ENCODE assay signal across 24 mouse cellular contexts in the genomic region with DNA sequence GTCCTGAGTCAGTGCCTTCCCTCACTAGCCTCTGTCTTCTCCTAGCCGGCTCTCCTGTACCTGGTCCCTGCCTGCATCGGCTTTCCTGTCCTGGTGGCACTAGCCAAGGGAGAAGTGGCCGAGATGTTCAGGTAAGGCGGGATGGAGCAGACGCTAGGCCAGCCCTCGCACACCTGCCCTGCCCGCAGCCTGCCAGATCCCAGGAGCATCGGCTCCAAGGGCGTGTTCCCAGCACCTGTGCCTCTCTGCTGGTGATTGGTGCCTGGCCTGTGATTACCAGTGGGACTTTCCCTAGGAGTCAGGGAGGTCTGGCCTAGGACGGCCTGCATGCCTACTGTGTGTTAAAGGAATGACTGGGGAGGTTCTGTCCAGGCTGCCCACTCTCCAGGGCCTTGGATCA. TPM values are rescaled to one million over a fixed set of nuclear protein-coding genes. Genes with fewer than 3 reads are reported as not detected.
A peak's percentile ranks its signal among the peaks of the same experiment; 100 is the strongest.
DNase-seq lines count a peak whose midpoint lies in the region; ATAC-seq and TF ChIP-seq lines count a peak whose summit lies in the region.
"Had no signal": no experiment of that assay in that cellular context is flagged by ENCODE, and none has a peak within 500 bp of the region (broad histone marks: within the 10 kb centered on the region; RNA-seq: fewer than 3 reads in every experiment).

No protein-coding gene starts in this region.

- no peak for TF ChIP-seq CTCF in E14TG2a.4 (conservative IDR thresholded peaks at IDR 0.05; ENCODE audit: low read length)

- 95% methylated on average over 10 of the region's 10 CpGs for WGBS in forebrain, embryonic 10.5 days
- 95% methylated on average over 10 of the region's 10 CpGs for WGBS in forebrain, embryonic 15.5 days
- 93% methylated on average over 10 of the region's 10 CpGs for WGBS in limb, embryonic 10.5 days

- H3K27ac ChIP-seq in forebrain, embryonic 10.5 days: 0 out of 2 replicates have a peak overlapping the region, but pooled peaks have one; percentile 21
- H3K27ac ChIP-seq in forebrain, embryonic 15.5 days (replicated peaks): no peak overlapping the region
- peak overlapping the region; percentile 38; the same call in 1 of the 2 replicates for H3K27ac ChIP-seq in limb, embryonic 10.5 days
- H3K27ac ChIP-seq: embryonic facial prominence, embryonic 12.5 days; forebrain, embryonic 13.5 days; gastrocnemius, adult 2 months; kidney, postnatal 0 days; macrophage had no signal

- H3K9me3 ChIP-seq in forebrain, embryonic 10.5 days: peaks cover 6% of the 10 kb centered on the region; the same call in 1 of the 2 replicates
- H3K9me3 ChIP-seq in forebrain, embryonic 15.5 days: no peaks in the 10 kb centered on the region
- no peaks in the 10 kb centered on the region for H3K9me3 ChIP-seq in E14TG2a.4 (ENCODE audit: low read length)
- H3K9me3 ChIP-seq in limb, embryonic 10.5 days (replicated peaks): no peaks in the 10 kb centered on the region
- H3K9me3 ChIP-seq: embryonic facial prominence, embryonic 12.5 days; forebrain, embryonic 13.5 days had no signal

- H3K36me3 ChIP-seq in forebrain, embryonic 10.5 days (replicated peaks): peaks cover 100% of the 10 kb centered on the region
- H3K36me3 ChIP-seq in forebrain, embryonic 15.5 days: peaks cover 85% of the 10 kb centered on the region
- peaks cover 84% of the 10 kb centered on the region for H3K36me3 ChIP-seq in E14TG2a.4 (ENCODE audit: insufficient read depth, low read length)
- peaks cover 100% of the 10 kb centered on the region for H3K36me3 ChIP-seq in limb, embryonic 10.5 days

- no peaks in the 10 kb centered on the region for H3K27me3 ChIP-seq in forebrain, embryonic 10.5 days (ENCODE audit: poor library complexity, severe bottlenecking)
- H3K27me3 ChIP-seq in forebrain, embryonic 15.5 days: no peaks in the 10 kb centered on the region
- no peaks in the 10 kb centered on the region for H3K27me3 ChIP-seq in E14TG2a.4 (ENCODE audit: insufficient read depth, low read length)
- H3K27me3 ChIP-seq in limb, embryonic 10.5 days (ENCODE audit: low read depth, poor library complexity, severe bottlenecking): no peaks in the 10 kb centered on the region
- H3K27me3 ChIP-seq: CH12.LX; embryonic facial prominence, embryonic 12.5 days; forebrain, embryonic 13.5 days had no signal

- H3K4me3 ChIP-seq in forebrain, embryonic 10.5 days: no peak overlapping the region
- no peak overlapping the region for H3K4me3 ChIP-seq in forebrain, embryonic 15.5 days
- peak overlapping the region; percentile 50 for H3K4me3 ChIP-seq in E14TG2a.4 (replicated peaks; ENCODE audit: low read length)
- no peak overlapping the region for H3K4me3 ChIP-seq in limb, embryonic 10.5 days
- H3K4me3 ChIP-seq: embryonic facial prominence, embryonic 12.5 days; erythroblast, embryonic 14.5 days; forebrain, embryonic 13.5 days; gastrocnemius, adult 2 months had no signal

- intact Hi-C loops in gastrocnemius, postnatal 14 days (cut with DNase I; ENCODE audit: low total_unique reads): no loop called here

- H3K9ac ChIP-seq in forebrain, embryonic 15.5 days (replicated peaks): no peak overlapping the region
- H3K9ac ChIP-seq: embryonic facial prominence, embryonic 12.5 days; forebrain, embryonic 13.5 days had no signal

- no peak overlapping the region for H3K4me2 ChIP-seq in forebrain, embryonic 15.5 days (replicated peaks)
- H3K4me2 ChIP-seq: embryonic facial prominence, embryonic 12.5 days; forebrain, embryonic 13.5 days; heart, embryonic 11.5 days had no signal

- peaks cover 14% of the 10 kb centered on the region for H3K4me1 ChIP-seq in forebrain, embryonic 10.5 days
- 0 out of 2 replicates have a peak, but pooled peaks cover under 1% of the 10 kb centered on the region for H3K4me1 ChIP-seq in forebrain, embryonic 15.5 days
- H3K4me1 ChIP-seq in E14TG2a.4 (replicated peaks; ENCODE audit: low read depth, low read length): peaks cover 98% of the 10 kb centered on the region
- peaks cover 32% of the 10 kb centered on the region for H3K4me1 ChIP-seq in limb, embryonic 10.5 days

- ATAC-seq in forebrain, embryonic 15.5 days (replicated peaks): no peak
- ATAC-seq: forebrain, embryonic 13.5 days; hindbrain, embryonic 16.5 days had no signal

- DNase-seq in forebrain, embryonic 10.5 days (ENCODE audit: extremely low spot score, low spot score): no peak
- DNase-seq in cerebellum, adult 9-10 months: peak; percentile 56
- DNase-seq in limb, embryonic 10.5 days (ENCODE audit: low spot score): no peak
- no peak for DNase-seq in gastrocnemius, postnatal 14 days
- DNase-seq in kidney, postnatal 4 days: no peak
- DNase-seq: adrenal gland, postnatal 10 days; B cell, adult 2 months; gastrocnemius, adult 2 months; kidney, adult 18-20 months; right cerebral cortex, postnatal 14 days; thymus, postnatal 36 days had no signal

RNA-seq across cellular contexts. Expression of gene Mcts2, which starts 13.3 kb away (rescaled TPM):
- 39.1 and 40.3 TPM in 2 replicates for polyA plus RNA-seq in forebrain, embryonic 10.5 days (2016; fragmentation: Nextera tagmentation; extraction: Ambion mirVana)
- polyA plus RNA-seq in forebrain, embryonic 15.5 days (2015; fragmentation: Nextera tagmentation; extraction: Ambion mirVana): 33.6 and 34.4 TPM in 2 replicates
- 38.0 and 43.9 TPM in 2 replicates for polyA plus RNA-seq in limb, embryonic 10.5 days (2016; fragmentation: Nextera tagmentation; extraction: Ambion mirVana)
- total RNA-seq in gastrocnemius, postnatal 14 days (2021): 10 to 100 TPM; 11.9 to 13.8 TPM

RNA-seq across cellular contexts. Expression of gene H13, which starts 30.9 kb away (rescaled TPM):
- 90.7 and 93.2 TPM in 2 replicates for polyA plus RNA-seq in forebrain, embryonic 10.5 days (2016; fragmentation: Nextera tagmentation; extraction: Ambion mirVana)
- polyA plus RNA-seq in forebrain, embryonic 15.5 days (2015; fragmentation: Nextera tagmentation; extraction: Ambion mirVana): 159 and 164 TPM in 2 replicates
- polyA plus RNA-seq in limb, embryonic 10.5 days (2016; fragmentation: Nextera tagmentation; extraction: Ambion mirVana): 104 and 118 TPM in 2 replicates
- total RNA-seq in gastrocnemius, postnatal 14 days (2021): 10 to 100 TPM; 45.8 to 49.1 TPM

RNA-seq across cellular contexts. Expression of gene Id1, which starts 35.9 kb away (rescaled TPM):
- 57.5 and 61.1 TPM in 2 replicates for polyA plus RNA-seq in forebrain, embryonic 10.5 days (2016; fragmentation: Nextera tagmentation; extraction: Ambion mirVana)
- 26.3 and 32.0 TPM in 2 replicates for polyA plus RNA-seq in forebrain, embryonic 15.5 days (2015; fragmentation: Nextera tagmentation; extraction: Ambion mirVana)
- polyA plus RNA-seq in limb, embryonic 10.5 days (2016; fragmentation: Nextera tagmentation; extraction: Ambion mirVana): 132 and 178 TPM in 2 replicates
- total RNA-seq in gastrocnemius, postnatal 14 days (2021): 10 to 100 TPM; 12.5 to 17.3 TPM

RNA-seq across cellular contexts. Expression of gene Cox4i2, which starts 53.8 kb away (rescaled TPM):
- 3.0 and 4.2 TPM in 2 replicates for polyA plus RNA-seq in forebrain, embryonic 10.5 days (2016; fragmentation: Nextera tagmentation; extraction: Ambion mirVana)
- polyA plus RNA-seq in forebrain, embryonic 15.5 days (2015; fragmentation: Nextera tagmentation; extraction: Ambion mirVana): 4.3 and 4.4 TPM in 2 replicates
- polyA plus RNA-seq in limb, embryonic 10.5 days (2016; fragmentation: Nextera tagmentation; extraction: Ambion mirVana): 11.2 and 18.4 TPM in 2 replicates
- 1 to 10 TPM; 5.9 to 6.0 TPM for total RNA-seq in gastrocnemius, postnatal 14 days (2021)
- total RNA-seq: CH12.LX; hematopoietic stem cell, adult 5-6 weeks; liver, adult 2 months; MEL had no signal
- polyA plus RNA-seq: erythroblast, embryonic 14.5 days; macrophage had no signal
